Mouse (Mus musculus) heart, embryonic 15.5 days (tissue): Measurements from ENCODE around the gene Gp9. TPM values are rescaled to one million over a fixed set of nuclear protein-coding genes. Genes with fewer than 3 reads are reported as not detected.

ENCODE experiments used
- ATAC-seq: fragments of 200-750 bp; cut with Nextera tagmentation; replicated peaks from 2 replicates; pipeline ENCODE4 v1.8.0; 2017; ENCODE audit warnings: low read depth, moderate TSS enrichment; ENCODE audit not compliant: insufficient number of reproducible peaks, insufficient read depth, low FRiP score
- H3K27ac ChIP-seq: fragments of 300-500 bp; sonication (generic); 2 replicates; pipeline ENCODE4 v1.5.1; 2015; ENCODE audit warnings: mild to moderate bottlenecking, inconsistent platforms
- H3K27me3 ChIP-seq: fragments of 300-500 bp; sonication (generic); 2 replicates; pipeline ENCODE4 v1.6.1; 2015; ENCODE audit warnings: inconsistent platforms
- H3K36me3 ChIP-seq: fragments of 300-500 bp; sonication (generic); 2 replicates; pipeline ENCODE4 v1.6.1; 2015; ENCODE audit warnings: mild to moderate bottlenecking, inconsistent platforms
- H3K4me1 ChIP-seq: fragments of 300-500 bp; sonication (generic); replicated peaks from 2 replicates; pipeline ENCODE4 v1.6.1; 2015; ENCODE audit warnings: inconsistent platforms
- H3K4me2 ChIP-seq: fragments of 300-500 bp; sonication (generic); 2 replicates; pipeline ENCODE4 v1.6.1; 2015; ENCODE audit warnings: inconsistent platforms, mild to moderate bottlenecking, moderate library complexity
- H3K4me3 ChIP-seq: fragments of 300-500 bp; sonication (generic); 2 replicates; pipeline ENCODE4 v1.5.1; 2015; ENCODE audit warnings: mild to moderate bottlenecking, inconsistent platforms
- H3K9ac ChIP-seq: fragments of 300-500 bp; sonication (generic); 2 replicates; pipeline ENCODE4 v1.6.1; 2015; ENCODE audit warnings: mild to moderate bottlenecking, inconsistent platforms
- H3K9me3 ChIP-seq: fragments of 300-500 bp; sonication (generic); replicated peaks from 2 replicates; pipeline ENCODE4 v1.6.1; 2016; ENCODE audit warnings: inconsistent platforms
- WGBS: fragments of 180-500 bp; shearing (Covaris S2); methylation state at CpG from one replicate; pipeline ENCODE4 v1.1.7; 2015; ENCODE audit warnings: mixed read lengths; 5-methylcytosine and 5-hydroxymethylcytosine counted together
- polyA plus RNA-seq: library from polyadenylated mRNA; unstranded; fragments of >200 nt; fragmentation: Nextera tagmentation; extraction: Ambion mirVana; gene quantifications from 2 replicates; pipeline ENCODE4 v1.2.1, GENCODE M21; 2015

Gp9 gene
- polyA plus RNA-seq, 1 experiment from 2014 or later, result 4.2 TPM

- no peak for ATAC-seq
- no peaks in the 10 kb centered on the region for H3K36me3 ChIP-seq
- WGBS, result 73% methylated on average over 1 of the region's 1 CpGs
Measured at GRCm38 (mm10) chr6:87776663-87777062, 1.2 kb upstream of the Gp9 start.

GRCm38 (mm10) chr6:87778294-87779173, 662 bp downstream of the Gp9 start:
- Histone ChIP-seq H3K27ac (peak overlapping the region; percentile 25; the same call in 1 of the 2 replicates), H3K27me3 (no peaks in the 10 kb centered on the region), H3K36me3 (no peaks in the 10 kb centered on the region), H3K9me3 (no peaks in the 10 kb centered on the region), H3K4me1 (peaks cover 15% of the 10 kb centered on the region), H3K4me2 (no peak overlapping the region), H3K9ac (no peak overlapping the region), H3K4me3 (no peak overlapping the region)
- peak; percentile 74 for ATAC-seq
- WGBS, result 51% methylated on average over 11 of the region's 11 CpGs

More at GRCm38 (mm10) chr6:87776663-87777062, 1.2 kb upstream of the Gp9 start:
- H3K9ac ChIP-seq, result no peak overlapping the region
- no peaks in the 10 kb centered on the region for H3K9me3 ChIP-seq
- no peak overlapping the region for H3K27ac ChIP-seq
- peaks cover 15% of the 10 kb centered on the region for H3K4me1 ChIP-seq
- H3K4me3 ChIP-seq, result no peak overlapping the region
- H3K4me2 ChIP-seq, result no peak overlapping the region
- no peaks in the 10 kb centered on the region for H3K27me3 ChIP-seq

GRCm38 (mm10) chr6:87779174-87780165, 1.6 kb downstream of the Gp9 start:
- 85% methylated on average over 11 of the region's 11 CpGs for WGBS
- ATAC-seq, result peak; percentile 40; the same call in 1 of the 2 replicates

GRCm38 (mm10) chr6:87780546-87781301, 2.9 kb downstream of the Gp9 start:
- H3K4me1 ChIP-seq, result peaks cover 15% of the 10 kb centered on the region

More at GRCm38 (mm10) chr6:87779174-87780165, 1.6 kb downstream of the Gp9 start:
- no peak overlapping the region for H3K27ac ChIP-seq
- H3K9ac ChIP-seq, result no peak overlapping the region
- peaks cover 15% of the 10 kb centered on the region for H3K4me1 ChIP-seq
- H3K4me3 ChIP-seq, result no peak overlapping the region
- H3K36me3 ChIP-seq, result no peaks in the 10 kb centered on the region
- no peak overlapping the region for H3K4me2 ChIP-seq
- H3K27me3 ChIP-seq, result no peaks in the 10 kb centered on the region
- H3K9me3 ChIP-seq, result no peaks in the 10 kb centered on the region

GRCm38 (mm10) chr6:87784033-87784432, 6.2 kb downstream of the Gp9 start:
- no peaks in the 10 kb centered on the region for H3K9me3 ChIP-seq
- no peak for ATAC-seq
- no peak overlapping the region for H3K27ac ChIP-seq
- H3K27me3 ChIP-seq, result no peaks in the 10 kb centered on the region
- H3K4me3 ChIP-seq, result no peak overlapping the region
- WGBS, result 45% methylated on average over 8 of the region's 8 CpGs
- H3K36me3 ChIP-seq, result no peaks in the 10 kb centered on the region
- no peak overlapping the region for H3K4me2 ChIP-seq
- H3K4me1 ChIP-seq, result peaks cover 5% of the 10 kb centered on the region
- H3K9ac ChIP-seq, result no peak overlapping the region

More at GRCm38 (mm10) chr6:87780546-87781301, 2.9 kb downstream of the Gp9 start:
- Histone ChIP-seq H3K4me3 (no peak overlapping the region), H3K9me3 (no peaks in the 10 kb centered on the region), H3K36me3 (no peaks in the 10 kb centered on the region), H3K9ac (no peak overlapping the region), H3K4me2 (no peak overlapping the region), H3K27me3 (no peaks in the 10 kb centered on the region), H3K27ac (no peak overlapping the region)
- ATAC-seq, result no peak
- 72% methylated on average over 10 of the region's 10 CpGs for WGBS

- Histone ChIP-seq H3K27me3 (no peaks in the 10 kb centered on the region), H3K4me3 (no peak overlapping the region), H3K36me3 (no peaks in the 10 kb centered on the region), H3K27ac (no peak overlapping the region), H3K4me2 (no peak overlapping the region), H3K9ac (no peak overlapping the region), H3K9me3 (no peaks in the 10 kb centered on the region), H3K4me1 (peaks cover 23% of the 10 kb centered on the region)
- ATAC-seq, result no peak
- WGBS, result 72% methylated on average over 5 of the region's 5 CpGs
Measured at GRCm38 (mm10) chr6:87786621-87787020, 8.7 kb downstream of the Gp9 start.

- no peak overlapping the region for H3K9ac ChIP-seq
- no peak overlapping the region for H3K4me3 ChIP-seq
- no peak overlapping the region for H3K4me2 ChIP-seq
- ATAC-seq, result no peak
- no peak overlapping the region for H3K27ac ChIP-seq
- no peaks in the 10 kb centered on the region for H3K9me3 ChIP-seq
- peaks cover 6% of the 10 kb centered on the region; the same call in 1 of the 2 replicates for H3K36me3 ChIP-seq
- 67% methylated on average over 6 of the region's 6 CpGs for WGBS
- H3K4me1 ChIP-seq, result peaks cover 23% of the 10 kb centered on the region
- H3K27me3 ChIP-seq, result no peaks in the 10 kb centered on the region
Measured at GRCm38 (mm10) chr6:87787108-87787890, 9.4 kb downstream of the Gp9 start.

- H3K27me3 ChIP-seq, result no peaks in the 10 kb centered on the region
- no peak overlapping the region for H3K4me2 ChIP-seq
- peaks cover 10% of the 10 kb centered on the region; the same call in 1 of the 2 replicates for H3K36me3 ChIP-seq
- H3K4me3 ChIP-seq, result no peak overlapping the region
- H3K4me1 ChIP-seq, result peaks cover 23% of the 10 kb centered on the region
- H3K9me3 ChIP-seq, result no peaks in the 10 kb centered on the region
- H3K9ac ChIP-seq, result no peak overlapping the region
- ATAC-seq, result no peak
- no peak overlapping the region for H3K27ac ChIP-seq
- 91% methylated on average over 9 of the region's 9 CpGs for WGBS
Measured at GRCm38 (mm10) chr6:87788266-87788895, 10.5 kb downstream of the Gp9 start.

- ATAC-seq, result peak; percentile 41; the same call in 1 of the 2 replicates
- H3K36me3 ChIP-seq, result peaks cover 10% of the 10 kb centered on the region; the same call in 1 of the 2 replicates
- H3K4me2 ChIP-seq, result no peak overlapping the region
- no peaks in the 10 kb centered on the region for H3K9me3 ChIP-seq
- no peak overlapping the region for H3K4me3 ChIP-seq
- peak overlapping the region; percentile 64 for H3K27ac ChIP-seq
- no peaks in the 10 kb centered on the region for H3K27me3 ChIP-seq
- H3K4me1 ChIP-seq, result peaks cover 23% of the 10 kb centered on the region
- WGBS, result 36% methylated on average over 5 of the region's 5 CpGs
- H3K9ac ChIP-seq, result no peak overlapping the region
Measured at GRCm38 (mm10) chr6:87788896-87789587, 11.2 kb downstream of the Gp9 start.
